Mouse (Mus musculus) adrenal gland, postnatal 25 days (tissue): ENCODE data around the gene Ccdc97. TPM values are rescaled to one million over a fixed set of nuclear protein-coding genes. Genes with fewer than 3 reads are reported as not detected.

ENCODE experiments used
- DNase-seq: peaks from one replicate; pipeline ENCODE4 v3.0.0; 2021; ENCODE audit warnings: mixed read lengths
- total RNA-seq: library from RNA; stranded (reverse); gene quantifications from 2 replicates; pipeline ENCODE4 v1.2.3, GENCODE M21; 2021

The Ccdc97 gene
- total RNA-seq, 1 experiment from 2014 or later = 61.9 TPM

DNA sequence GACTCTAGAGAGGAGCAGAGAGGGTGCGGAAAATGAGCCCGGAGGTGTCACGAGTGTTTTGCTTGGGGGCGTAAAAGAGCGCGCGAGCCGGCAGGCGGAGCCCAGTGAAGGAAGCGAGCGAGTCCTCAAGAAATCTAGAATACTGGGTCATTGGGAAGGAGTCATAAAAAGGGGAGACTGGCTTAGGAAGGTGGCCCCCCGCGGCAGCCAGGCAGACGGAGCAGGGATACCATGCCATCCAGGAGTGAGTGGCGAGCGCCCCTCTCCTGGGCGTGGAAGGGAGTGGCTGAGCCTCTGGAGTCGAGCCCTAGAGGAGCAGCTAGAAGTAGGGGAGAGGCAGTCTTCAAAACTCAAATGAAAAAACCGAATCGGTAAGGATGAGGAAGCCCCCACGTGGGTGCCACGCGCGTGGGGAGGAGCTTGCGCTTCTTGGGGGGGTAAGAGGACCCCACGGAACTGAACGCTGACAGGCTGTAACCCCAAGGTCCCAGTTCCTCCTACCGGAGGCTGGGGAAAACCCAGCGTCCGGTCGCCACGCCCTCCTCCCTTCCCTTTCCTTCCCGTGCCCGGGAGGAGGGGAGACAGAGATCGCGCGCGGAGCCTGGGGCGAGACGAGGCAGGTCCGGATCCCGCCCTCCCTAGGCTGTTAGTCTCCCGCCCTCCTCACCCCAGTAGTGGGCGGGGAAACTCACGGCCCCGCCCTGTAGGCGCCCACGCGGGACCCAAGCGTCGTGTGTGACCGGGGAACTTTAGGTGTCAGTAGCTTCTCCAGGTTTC lies 29.9 kb downstream of the Ccdc97 start:
- peak; percentile 75 for DNase-seq

DNA sequence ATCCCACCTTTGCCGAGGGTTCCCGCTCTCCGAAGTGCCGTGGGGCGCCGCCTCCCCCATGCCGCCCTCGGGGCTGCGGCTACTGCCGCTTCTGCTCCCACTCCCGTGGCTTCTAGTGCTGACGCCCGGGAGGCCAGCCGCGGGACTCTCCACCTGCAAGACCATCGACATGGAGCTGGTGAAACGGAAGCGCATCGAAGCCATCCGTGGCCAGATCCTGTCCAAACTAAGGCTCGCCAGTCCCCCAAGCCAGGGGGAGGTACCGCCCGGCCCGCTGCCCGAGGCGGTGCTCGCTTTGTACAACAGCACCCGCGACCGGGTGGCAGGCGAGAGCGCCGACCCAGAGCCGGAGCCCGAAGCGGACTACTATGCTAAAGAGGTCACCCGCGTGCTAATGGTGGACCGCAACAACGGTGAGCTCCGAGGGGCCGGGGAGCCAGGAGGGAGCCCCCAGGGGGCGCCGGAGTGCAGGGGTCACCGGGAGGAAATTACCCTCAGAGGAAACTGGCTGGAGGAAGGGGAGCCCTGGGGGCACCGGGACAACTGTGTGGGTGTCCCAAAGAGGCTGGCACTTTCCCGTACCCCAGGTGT lies 31.0 kb downstream of the Ccdc97 start:
- peak; percentile 54 for DNase-seq

DNA sequence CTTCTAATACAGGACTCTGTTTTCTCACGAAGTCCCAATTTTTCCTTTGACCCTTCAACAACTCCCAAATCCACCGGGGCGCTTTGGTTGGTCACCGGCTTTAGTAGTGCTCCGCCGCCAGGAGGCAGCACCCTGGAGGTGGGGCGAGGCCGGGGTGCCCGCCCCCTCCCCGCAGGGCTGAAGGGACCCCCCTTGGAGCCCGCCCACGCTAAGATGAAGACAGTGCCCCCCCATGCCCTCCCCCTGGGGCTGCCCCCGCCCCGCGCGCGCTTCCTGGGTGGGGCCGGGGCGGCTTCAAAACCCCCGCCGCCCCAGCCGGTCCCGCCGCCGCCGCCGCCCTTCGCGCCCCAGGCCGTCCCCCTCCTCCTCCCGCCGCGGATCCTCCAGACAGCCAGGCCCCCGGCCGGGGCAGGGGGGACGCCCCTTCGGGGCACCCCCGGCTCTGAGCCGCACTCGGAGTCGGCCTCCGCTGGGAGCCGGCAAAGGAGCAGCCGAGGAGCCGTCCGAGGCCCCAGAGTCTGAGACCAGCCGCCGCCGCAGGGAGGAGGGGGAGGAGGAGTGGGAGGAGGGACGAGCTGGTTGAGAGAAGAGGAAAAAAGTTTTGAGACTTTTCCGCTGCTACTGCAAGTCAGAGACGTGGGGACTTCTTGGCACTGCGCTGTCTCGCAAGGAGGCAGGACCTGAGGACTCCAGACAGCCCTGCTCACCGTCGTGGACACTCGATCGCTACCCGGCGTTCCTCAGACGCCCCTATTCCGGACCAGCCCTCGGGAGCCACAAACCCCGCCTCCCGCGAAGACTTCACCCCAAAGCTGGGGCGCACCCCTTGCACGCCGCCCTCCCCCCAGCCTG lies 32.0 kb downstream of the Ccdc97 start, which contains the start of gene Tgfb1:
Gene Tgfb1, plus strand, starts transcription at position 323 of the 852 bp plus-strand sequence.
- DNase-seq = peak; percentile 84

DNA sequence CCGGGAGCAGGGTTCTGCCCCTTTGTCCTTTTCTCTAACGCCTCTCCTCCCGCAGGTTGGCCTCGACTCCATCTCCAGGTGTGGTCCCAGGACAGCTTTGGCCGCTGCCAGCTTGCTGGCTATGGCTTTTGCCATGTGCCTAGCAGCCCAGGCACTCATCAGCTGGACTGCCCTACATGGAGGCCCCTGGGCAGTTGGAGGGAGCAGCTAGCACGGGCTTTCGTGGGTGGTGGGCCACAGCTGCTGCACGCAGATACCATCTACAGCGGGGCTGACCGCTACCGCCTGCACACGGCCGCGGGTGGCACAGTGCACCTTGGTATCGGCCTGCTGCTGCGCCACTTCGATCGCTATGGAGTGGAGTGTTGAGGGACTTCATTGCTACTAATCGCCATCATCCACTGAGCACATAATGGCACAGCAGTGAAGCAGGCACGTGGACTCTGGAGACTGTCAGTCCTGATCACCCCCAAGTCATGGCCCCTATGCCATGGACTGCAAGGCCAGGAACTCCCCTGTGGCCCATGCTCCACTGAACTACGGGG lies 32.9 kb downstream of the Ccdc97 start:
- no peak for DNase-seq

DNA sequence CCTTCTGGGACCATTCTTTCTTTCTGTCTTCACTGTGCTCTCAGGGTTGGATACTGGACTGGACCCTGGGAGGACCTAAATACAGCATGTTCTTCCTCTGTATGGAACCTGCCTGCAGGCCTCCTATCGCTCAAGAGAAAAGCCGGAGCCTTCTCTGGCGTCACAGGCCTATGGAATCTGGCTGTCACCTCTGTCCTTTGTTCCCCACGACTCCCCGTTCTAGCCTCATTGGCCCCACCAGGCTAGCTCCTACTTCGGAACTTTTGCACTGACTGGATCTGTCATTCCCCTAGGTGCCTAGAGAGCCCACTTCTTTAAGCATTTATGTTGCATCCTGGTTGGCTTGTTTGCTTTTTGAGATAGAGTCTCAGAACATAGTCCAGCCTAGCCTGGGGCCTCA lies 34.2 kb downstream of the Ccdc97 start:
- DNase-seq = no peak

DNA sequence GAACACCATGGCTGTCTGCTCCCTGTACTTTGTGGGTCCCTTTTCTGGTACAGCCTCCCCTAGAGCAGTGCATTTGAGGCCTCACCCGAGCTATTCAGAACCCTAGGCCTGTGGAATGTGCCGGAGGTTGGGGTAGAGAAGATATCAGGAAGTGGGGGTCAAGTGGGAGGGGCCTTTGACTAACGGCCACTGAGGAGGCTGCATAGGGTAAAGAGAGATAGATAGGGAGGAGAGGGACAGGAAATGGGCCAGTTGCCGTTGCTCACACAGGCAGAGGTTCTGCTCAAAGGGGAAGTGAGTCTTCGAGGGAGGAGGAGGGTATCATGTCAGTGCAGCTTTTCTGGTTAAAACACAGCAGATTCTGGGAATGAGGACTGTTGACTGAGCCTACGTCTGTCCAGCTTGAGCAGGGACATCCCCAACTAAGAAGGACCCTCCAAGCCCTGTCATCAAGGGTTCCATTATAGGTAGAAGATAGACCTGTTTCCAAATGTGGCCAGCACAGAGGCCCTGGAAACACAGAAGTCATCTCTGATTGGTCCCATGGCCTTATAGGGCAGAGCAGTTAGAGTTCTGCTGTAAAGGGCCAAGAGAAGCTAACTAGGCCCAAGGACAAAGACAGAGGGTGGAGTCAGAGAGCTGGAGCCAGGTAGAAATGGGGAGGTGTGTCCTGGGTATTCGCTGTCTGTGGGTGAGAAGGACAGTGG lies 35.3 kb downstream of the Ccdc97 start:
- no peak for DNase-seq

DNA sequence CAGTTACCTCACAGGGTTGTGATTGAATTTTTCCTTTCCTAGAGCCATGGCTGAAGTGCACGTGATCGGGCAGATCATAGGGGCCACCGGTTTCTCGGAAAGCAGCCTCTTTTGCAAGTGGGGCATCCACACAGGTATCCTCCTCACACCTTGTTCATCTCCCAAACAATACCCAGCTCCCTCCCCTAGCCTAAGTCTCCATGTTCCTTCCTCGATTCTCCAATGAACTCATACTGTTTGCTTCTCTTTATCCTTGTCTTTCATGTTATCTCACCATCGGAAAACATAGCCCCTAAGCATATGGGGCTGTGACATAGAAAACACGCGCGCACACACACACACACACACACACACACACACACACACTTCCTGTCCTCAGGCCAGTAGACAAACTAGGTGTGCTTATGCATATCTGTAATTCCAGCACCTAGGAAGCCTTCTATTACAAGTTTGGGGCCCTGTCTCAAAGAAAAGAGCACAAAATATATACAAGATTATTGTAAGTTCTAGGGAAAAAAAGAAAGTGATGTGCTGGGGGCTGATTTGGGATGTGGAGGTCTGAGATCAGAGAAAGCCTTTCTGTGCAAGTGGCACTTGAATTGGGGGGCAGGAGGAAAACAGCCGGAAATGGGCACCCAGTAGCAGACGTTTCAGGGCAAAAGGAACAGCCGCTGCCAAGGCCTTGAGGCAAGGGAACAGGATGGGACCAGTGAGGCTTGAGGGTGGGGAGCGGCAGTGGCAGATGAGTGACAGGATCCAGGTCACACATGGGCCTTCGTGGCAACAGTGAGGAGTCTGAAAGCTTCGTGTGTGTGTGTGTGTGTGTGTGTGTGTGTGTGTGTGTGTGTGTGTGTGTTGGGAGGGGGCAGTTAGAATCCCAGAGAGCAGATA lies 37.3 kb downstream of the Ccdc97 start:
- DNase-seq = no peak

DNA sequence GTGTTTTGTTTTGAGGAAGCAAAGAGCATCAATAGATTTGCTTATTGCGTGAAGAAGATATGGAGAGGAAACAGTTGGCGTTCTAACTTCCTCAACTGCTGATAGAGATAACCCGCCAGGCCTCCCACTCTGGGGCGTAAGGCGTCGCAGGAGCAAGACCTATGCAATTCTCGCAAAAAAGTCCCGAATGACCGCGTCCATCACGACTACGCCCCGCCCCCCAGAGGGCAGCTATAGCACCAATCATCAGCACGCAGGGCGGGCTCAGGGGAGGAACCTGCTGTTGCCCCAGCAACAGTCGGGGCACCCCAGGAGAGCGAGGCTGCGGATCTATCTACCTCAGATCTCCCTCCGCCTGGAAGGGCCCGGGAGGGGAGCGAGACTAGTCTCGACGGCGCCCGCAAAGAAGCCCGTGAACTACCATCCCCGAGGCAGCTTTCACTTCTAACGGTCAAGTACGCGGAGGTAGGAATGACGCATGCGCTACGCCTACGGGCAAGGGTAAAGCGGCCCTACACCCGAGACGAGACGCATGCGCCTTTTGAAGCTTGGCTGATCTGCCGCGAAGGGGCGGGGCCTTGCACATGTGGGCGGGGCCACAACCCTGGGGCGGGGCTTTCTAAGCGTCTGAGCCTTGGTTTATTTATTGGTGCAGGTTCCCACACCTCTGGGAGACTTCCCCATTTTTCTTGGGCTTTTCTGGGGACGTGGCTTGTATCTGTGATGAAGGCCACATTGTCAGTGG lies 38.2 kb downstream of the Ccdc97 start, which contains the start of gene B9d2:
Gene B9d2, plus strand, starts transcription at position 267 of the 745 bp plus-strand sequence.
- DNase-seq = peak; percentile 96

DNA sequence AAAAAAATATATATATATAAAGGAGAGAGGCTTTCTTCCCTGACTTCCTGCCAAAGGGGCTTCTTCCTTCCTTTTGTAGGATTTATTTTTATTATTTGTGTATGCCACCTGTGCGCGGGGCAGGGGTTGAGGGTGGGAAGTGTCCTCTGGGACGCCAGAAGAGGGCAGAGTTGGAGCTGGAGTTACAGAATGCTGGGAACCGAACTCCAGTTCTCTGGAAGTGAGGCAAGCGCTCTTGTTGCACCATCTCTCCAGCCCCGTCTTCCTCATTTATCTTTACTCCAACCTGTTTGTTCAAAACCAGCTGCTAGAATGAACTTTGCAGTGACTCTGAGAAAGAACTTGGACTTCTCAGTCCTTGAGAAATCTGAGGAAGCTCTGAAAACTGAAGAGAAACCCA lies 38.9 kb downstream of the Ccdc97 start:
- no peak for DNase-seq

DNA sequence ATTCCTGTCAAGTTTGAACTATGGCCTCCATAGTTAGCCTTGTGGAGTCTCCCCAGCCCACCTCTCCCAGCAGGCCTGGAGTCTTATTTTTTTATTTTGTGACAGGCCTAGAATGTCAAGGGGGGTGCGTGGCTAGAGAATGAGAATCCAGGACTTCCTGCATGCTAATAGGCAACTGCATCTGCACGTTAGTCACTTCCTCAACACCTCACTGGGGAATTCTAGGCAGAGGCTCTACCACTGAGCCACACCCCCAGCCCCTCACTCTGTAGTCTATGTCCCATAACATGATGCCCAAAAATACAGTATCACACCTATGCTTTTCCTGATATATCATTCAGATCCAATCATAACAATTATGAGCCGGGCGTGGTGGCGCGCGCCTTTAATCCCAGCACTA lies 41.9 kb downstream of the Ccdc97 start:
- DNase-seq = no peak

DNA sequence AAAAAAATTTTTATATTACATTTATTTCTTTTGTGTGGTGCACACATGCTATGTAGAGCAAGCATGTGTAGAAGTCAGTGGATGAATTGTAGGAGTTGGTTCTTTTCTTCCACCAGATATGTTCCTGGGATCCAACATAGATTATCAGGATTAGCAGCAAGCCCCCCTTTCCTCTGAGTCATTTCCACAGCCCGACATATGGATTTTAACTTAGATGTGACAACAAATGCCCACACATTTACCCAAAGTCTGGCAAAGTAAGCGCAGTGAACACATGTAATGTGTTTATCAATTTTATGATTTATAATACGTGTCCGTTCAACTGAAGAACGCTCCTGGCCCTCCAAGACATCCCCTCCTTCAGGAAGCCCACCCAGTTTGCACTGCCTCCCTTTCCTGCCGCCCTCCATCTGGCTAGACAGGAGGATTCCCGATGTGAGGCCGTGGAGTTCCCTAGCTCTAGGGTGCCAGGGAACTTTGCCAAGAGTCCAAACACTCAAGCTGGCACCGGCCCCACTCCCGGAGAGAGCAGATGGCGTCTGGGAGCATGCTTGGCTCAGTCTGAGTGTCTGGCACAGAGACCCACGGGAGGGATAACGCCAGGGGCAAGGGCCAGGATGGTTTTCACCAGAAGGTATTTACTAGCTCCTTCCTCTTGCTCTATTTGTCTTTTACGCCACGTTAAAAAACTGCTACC lies 42.7 kb downstream of the Ccdc97 start:
- peak; percentile 84 for DNase-seq

DNA sequence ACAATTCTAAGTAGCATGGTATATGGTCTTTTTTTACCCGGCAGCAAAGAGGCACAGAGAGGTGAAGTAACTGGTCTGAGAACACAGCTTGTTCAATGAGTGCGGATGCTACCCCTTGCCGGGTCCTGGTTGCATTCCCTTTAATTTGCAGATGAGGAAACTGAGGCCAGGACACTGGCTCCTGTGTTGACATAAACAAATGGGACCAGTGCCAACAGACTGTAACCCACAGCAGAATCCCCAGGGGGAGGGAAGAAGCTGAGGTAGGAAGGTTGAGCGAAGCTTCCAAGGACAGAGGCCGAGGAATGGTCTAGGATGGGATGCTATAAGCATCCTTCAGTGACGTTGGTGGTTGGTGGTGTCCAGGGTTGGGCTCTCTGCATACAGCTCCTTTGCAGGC lies 43.5 kb downstream of the Ccdc97 start:
- no peak for DNase-seq

DNA sequence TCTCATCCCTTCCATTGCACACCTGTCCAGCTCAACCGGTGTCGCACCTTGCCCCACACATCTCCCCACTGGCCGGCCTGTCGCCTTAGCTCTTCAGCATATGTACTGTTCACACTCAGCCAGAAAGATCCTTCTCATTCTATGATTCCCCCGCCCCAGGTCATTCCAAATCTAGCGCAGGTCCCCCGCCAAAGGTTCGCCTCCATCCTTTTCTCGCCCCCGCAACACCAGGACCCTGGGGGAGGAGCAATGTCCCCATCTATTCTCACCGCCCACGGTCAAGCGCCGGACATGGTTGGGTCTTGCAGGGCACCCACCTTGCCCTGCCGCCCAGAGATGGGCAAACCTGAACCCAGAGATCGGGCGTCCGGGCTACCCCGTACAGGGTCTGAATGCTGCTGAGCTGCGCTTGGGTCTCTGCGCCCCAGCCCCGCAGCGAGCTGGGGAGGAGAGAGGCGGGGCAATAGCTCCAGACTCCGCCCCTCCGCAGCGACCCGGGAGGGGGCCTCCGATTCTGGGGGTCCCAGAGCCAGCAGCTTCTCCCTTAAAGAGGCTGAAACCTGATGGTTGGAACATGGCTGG lies 44.1 kb downstream of the Ccdc97 start, which contains the start of gene Tmem91:
Gene Tmem91, minus strand, starts transcription at position 448 of the 582 bp plus-strand sequence.
- DNase-seq = no peak

DNA sequence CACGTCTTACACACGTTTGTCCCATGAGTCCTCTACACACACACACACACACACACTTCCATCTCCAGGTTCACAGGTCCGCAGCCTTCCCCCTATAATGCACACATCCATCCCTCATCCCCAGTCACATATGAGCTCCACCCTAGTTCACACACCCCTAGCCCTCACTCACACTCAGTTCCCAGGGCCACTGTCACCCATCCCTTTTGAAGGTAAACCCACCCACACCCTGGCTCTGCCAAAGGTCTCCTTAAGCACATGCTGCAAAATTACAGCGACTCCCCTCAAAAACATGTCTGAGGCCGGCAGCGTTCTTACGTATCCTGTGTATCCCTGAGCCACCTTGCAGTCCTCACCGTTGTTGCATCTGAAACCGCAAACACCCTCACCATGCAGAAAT lies 44.6 kb downstream of the Ccdc97 start:
- DNase-seq = no peak

DNA sequence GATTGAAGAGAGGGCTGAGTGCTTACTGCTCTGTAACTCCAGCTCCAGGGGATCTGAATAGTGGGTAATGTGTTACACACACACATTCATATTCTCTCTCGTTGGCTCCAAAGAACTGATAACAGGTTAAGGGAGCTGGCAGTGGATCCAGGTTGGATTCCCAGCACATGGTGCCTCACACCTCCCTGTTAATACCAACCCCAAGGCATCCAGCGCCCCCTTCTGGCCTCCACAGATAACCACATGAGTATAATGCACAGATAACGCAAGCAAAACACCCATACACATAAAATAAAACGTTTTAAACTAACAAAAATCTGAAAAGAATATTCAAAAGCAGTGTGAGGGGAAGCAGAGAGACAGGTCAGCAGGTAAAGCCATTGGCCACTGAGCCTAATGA lies 46.4 kb downstream of the Ccdc97 start:
- no peak for DNase-seq

DNA sequence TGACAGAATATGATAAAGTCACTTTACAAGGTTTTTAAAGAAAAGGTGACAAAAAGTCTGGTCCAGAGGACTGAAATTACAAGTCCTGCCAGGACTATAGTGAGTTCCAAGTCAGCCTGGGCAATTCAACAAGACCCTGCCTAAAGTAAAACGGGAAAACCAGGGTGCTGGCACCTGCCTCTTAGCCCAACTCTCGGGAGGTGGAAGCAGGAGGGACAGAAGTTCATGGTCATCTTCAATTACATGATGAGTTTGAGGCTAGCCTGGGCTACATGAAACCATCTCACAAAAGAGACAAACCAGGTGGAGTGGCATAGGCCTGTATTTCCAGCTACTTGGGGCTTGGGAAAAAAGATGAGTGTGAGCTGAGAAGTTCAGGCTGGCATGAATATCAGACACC lies 47.2 kb downstream of the Ccdc97 start:
- DNase-seq = no peak

DNA sequence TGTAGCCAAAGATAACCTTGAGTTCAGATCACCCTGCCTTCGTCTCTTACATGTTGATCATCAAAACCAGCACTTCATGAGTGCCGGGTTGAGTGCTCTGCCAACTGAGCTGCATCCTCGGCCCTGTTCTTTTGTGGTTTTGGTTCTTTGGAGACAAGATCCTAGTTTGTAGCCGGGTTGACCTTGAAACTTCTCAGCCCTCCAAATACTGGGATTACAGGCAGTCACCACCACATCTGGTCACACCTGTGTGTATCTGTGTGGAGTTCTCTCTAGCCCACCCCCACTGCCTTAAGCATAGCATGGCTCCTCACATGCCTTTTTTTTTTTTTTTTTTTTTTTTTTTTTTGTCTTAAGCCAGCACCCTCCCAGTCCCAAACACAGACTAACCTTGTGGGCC lies 48.8 kb downstream of the Ccdc97 start:
- no peak for DNase-seq

DNA sequence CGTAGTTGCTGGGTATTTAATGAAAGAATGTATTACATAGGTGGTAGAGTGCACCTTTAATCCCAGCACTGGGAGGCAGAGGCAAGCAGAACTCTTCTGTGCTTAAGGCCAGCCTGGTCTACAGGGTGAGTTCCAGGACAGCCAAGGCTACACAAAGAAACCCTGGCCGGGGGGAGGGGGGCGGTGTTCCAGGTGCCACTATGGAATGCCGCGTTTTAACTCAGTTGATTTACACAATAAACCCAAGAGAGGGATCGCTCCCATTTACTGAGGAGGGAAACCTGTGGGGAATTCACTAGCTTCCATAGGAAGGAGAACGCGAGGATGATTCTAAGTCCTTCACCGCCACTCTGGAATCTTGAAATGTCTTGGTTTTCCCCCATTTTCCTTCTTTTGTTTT lies 49.3 kb downstream of the Ccdc97 start:
- no peak for DNase-seq

DNA sequence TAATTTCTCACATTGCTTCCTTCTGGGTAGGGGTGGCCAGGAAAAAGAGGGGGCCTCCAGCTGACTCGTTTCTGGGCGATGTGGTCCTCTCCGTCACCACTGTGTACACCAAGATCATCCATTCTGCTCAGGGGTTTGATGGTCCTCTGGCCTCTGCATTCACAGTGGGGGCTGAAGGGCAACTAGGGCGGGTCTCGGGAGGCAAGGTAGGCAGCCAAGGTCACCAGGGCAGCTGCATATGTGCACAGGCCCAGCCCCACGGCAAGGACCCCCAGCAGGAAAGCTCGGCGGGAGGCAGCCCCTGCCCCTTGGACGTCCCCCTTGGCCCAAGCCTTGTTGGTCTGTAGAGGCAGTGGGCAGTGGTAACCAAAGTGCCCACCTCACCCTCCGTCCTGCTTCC lies 49.7 kb downstream of the Ccdc97 start:
- DNase-seq = no peak
